Mouse (Mus musculus) right cerebral cortex, postnatal 14 days (tissue): ENCODE measurements around the gene Tom1.

ENCODE experiments used
- DNase-seq: peaks from one replicate; pipeline ENCODE4 v3.0.0; 2022

Gene Tom1

DNA sequence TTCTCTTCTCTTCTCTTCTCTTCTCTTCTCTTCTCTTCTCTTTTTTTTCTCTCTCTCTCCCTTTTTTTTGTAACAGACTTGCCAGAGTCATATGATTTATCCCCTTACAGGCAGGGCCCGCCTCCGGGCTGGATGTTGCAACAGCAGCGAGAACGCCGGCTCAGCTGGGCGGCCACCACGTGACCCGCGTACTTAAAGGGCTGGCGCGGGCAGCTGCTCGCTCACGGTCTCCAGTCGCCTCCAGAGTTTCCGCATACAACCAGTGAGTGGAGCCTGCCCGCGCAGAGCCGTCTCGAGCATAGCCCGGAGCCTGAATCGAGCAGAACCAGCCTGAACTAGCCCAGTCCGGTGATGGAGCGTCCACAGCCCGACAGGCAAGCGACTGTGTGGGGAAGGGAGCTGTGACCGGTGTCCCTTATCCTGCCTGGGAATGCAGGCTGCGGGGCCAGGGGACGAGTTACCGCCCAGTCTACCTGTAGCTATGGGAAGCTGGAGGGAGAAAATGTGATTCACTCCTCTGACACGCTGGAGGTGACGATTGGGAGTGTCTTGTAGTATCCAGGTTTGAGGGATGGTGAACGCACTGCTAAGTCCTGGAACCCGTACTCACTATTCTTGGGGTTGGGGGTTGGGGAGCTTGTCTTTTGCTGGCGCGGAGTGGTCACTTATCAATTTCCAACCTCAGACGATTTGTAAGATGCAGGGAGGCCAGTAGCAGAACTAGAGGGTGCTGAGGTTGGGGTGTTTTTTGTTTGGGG is 60.1 kb downstream of the Tom1 start, which contains the start of gene Hmox1:
Hmox1 (plus strand) TSS at position 223 of the 758 bp plus-strand sequence.
- peak; percentile 89 for DNase-seq

DNA sequence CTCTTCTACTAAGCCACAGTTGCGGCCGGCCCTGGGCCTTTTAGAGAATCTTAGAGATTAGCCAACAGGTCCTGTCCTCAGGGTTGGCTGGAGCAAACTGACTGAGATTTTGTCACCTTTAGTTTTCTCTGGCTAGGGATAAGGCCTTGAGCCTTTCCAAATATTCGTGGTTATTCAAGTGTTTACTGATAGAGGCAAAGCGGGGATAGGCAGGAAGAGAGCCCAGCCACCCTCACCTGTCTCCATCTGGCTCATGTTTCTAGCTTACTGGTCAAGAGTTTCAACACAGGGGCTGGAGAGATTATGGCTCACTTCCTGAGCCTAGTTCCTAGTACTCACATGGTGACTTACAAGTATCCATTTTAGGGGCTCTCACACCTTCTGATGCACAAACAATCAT is 69.5 kb downstream of the Tom1 start:
- DNase-seq = no peak

DNA sequence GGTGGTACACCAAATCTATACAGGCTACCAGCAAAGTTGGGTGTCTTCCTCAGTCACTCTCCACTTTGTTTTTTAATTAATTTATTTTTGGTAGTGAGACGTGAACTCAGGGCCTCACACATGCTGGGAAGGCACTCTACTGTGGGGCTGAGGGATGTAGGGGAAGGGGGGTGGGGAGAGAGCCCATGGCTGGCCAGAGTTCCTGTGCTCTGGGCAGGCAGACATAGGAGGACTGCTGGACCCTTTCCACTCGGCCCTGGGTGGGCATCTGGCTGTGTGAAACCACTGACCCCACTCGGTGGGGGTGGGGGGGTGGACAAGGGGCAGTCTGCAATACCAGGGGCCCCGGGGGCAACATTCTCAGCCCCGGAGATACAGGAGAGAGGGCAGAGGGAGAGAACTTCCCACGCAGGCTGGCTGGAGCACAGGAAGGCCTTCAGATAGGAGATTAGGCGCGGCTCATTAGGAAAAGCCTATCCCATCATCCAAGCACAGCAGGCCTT is 69.9 kb downstream of the Tom1 start:
- DNase-seq = no peak

DNA sequence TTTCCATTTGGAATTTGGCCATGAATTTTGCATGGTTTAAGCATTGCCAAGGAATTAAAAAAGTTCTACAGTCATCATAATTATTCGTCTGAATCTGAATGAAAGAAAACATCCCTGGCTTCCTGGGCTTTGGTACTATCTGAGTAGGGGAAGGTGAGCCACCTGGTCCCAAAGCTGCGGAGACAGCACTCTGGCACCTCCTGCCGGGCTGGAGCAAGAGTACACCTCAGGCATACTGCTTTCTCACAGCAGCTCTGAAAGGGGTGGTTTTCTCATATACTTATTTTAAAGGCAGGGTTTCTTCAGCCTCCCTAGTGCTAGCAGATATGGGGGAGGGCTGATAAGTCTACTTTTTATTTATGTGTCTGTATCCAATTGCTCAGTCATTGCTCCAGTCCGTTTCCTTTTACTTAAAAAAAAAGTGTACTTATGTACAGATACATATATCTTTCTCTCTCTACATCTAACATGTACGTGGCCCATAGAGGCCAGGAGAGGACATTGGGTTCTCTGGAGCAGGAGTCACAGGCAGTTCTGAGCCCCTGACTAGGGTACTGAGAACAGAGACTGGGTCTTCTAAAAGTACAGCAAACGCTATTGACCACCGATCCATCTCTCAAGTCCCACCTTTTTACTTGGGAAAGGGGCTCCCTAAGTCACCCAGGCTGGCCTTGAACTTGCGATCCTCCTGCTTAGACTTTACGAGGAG is 75.2 kb downstream of the Tom1 start:
- DNase-seq = peak; percentile 77

DNA sequence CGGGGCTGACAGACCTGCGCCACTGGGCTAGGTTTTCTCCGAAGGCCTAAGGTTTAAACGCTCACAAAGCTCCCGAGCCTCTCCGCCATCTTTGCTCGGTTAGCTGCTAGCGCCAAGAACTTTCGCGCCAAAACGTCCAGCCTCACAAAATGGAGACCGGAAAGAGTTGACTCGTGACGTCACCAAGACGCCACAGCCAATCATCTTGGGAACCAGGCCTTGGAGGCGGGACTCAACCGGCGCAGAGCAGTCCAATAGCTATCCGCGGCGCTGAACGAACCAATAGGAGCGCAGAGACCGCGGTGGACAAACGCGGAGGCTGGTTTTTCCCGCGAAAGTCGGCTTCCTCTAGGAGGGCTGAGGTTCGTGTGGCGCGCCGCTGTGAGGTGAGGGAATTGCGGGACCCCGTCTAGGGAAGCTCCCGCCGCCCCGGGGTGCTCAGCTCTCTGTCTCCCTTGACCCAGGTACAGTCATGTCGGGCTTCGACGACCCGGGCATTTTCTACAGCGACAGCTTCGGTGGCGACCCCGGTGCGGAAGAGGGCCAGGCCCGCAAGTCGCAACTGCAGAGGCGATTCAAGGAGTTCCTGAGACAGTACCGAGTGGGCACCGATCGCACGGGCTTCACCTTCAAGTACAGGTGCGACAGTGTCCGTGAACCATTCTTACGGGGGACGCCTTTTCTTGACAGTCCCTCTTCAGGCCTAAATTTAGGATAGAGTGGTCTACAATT is 75.9 kb downstream of the Tom1 start, which contains the start of gene Mcm5:
Mcm5 (plus strand) TSS at position 334 of the 732 bp plus-strand sequence.
- peak; percentile 98 for DNase-seq

DNA sequence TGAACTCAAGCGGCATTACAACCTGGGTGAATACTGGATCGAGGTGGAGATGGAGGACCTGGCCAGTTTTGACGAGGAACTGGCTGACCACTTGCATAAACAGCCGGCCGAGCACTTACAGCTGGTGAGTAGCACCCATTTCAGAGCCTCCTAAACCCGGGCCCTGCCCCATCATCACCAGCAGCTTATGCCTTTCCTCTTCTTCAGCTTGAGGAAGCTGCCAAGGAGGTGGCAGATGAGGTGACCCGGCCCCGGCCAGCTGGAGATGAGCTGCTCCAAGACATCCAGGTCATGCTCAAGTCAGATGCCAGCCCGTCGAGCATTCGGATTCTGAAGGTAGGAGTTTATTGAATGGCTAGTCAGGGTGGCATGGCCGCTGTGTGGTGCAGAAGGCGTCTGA is 76.6 kb downstream of the Tom1 start:
- DNase-seq = no peak

DNA sequence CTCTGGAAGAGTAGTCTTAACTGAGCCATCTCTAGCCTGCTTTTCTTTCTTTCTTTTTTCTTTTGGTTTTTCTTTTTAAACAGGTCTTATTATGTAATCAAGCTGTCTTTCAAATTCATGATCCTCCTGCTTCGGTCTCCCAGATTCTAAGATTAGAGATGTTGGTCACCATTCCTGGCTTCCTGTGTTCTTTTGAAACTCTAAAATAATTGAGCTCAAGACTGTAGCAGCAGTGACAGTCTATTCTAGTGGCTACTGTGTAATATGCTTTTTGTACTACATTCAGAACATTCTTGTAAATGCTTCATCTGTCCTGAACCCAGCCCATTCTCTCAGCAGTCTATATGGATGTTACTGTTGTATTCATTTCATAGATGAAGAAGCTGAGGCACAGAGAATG is 85.0 kb downstream of the Tom1 start:
- DNase-seq = no peak

DNA sequence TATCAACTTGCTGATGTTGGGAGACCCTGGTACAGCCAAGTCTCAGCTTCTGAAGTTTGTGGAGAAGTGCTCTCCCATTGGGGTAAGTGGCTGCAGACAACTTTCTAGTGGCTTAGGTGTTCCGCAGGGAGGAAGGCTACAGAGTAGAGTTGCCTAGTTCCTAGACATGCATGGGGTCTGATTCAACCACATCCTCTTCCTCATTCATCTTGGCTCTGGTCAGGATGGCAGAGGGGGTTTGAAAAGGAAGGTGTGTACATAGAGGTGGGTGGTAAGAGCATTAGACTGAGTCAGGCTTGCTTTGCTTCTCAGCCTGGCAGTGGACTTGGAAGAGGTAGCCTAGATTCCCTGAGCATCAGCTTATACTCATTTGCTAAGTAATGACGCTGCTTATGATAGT is 85.8 kb downstream of the Tom1 start:
- no peak for DNase-seq
